ENCODE assay signal across 8 mouse cellular contexts in the genomic region with DNA sequence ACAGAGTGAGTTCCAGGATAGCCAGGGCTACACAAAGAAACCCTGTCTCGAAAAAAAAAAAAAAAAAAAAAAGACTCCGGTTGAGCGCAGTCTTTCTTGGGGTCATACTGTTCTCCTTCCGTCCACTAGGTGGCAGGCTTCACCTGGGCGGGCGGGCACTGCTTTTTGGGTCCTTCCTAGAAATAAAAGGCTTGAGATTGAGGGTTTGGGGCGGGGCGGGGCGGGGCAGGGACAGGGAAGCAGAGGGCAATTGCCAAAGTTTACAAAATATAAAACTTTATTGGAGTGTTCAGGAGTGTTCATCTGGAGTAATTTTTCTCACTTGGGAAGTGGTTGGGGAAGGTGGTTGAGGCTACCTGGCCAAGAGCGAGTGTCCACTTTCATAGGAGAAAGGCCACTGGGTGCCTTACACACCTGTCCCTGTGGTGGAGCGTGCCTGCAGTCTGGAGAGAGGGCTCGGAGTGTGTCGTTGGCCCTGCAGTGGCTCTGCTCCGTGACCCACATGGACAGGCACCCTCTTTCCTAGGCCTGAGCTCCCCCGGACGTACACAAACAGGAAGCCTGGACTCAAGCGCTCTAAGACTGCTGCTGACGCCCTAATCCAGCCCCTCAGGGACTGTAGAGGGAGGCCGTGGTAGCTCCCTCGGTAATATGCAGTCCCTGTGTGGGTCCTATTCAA. TPM values are rescaled to one million over a fixed set of nuclear protein-coding genes. Genes with fewer than 3 reads are reported as not detected.
DNase-seq lines count a peak whose midpoint lies in the region; ATAC-seq lines count a peak whose summit lies in the region.

A gene (minus strand): TSS at position 69 of the 679 bp plus-strand sequence.

- H3K4me3 ChIP-seq in brown adipose tissue, adult 24 weeks (ENCODE audit: insufficient read depth, low read depth, low read length): peak within 1 kb of the TSS; percentile 21
- H3K4me3 ChIP-seq in forebrain, embryonic 13.5 days: peak within 1 kb of the TSS; percentile 10; the same call in 1 of the 2 replicates
- no peak within 1 kb of the TSS; the same call in 1 of the 2 replicates for H3K4me3 ChIP-seq in hindbrain, embryonic 14.5 days (replicated peaks; ENCODE audit: low read length)
- peak within 1 kb of the TSS; percentile 55 for H3K4me3 ChIP-seq in liver, embryonic 13.5 days (replicated peaks)

- 28% methylated on average over 20 of the region's 20 CpGs for WGBS in forebrain, embryonic 13.5 days
- WGBS in hindbrain, embryonic 14.5 days: 25% methylated on average over 20 of the region's 20 CpGs
- 18% methylated on average over 20 of the region's 20 CpGs for WGBS in liver, embryonic 13.5 days (ENCODE audit: insufficient replicate concordance)

- peak within 1 kb of the TSS; percentile 52 for H3K4me2 ChIP-seq in forebrain, embryonic 13.5 days
- peak within 1 kb of the TSS; percentile 39 for H3K4me2 ChIP-seq in hindbrain, embryonic 14.5 days (replicated peaks)
- H3K4me2 ChIP-seq in liver, embryonic 13.5 days: peak within 1 kb of the TSS; percentile 70

- ATAC-seq in forebrain, embryonic 13.5 days: no peak
- ATAC-seq in hindbrain, embryonic 14.5 days (ENCODE audit: low FRiP score): no peak
- 0 out of 2 replicates have a peak, but pooled peaks have one; percentile 20 for ATAC-seq in liver, embryonic 13.5 days (ENCODE audit: low read depth)

- peak within 1 kb of the TSS; percentile 42; the same call in 1 of the 2 replicates for H3K27ac ChIP-seq in brown adipose tissue, adult 24 weeks (replicated peaks; ENCODE audit: low read depth, low read length)
- H3K27ac ChIP-seq in forebrain, embryonic 13.5 days: no peak within 1 kb of the TSS
- no peak within 1 kb of the TSS for H3K27ac ChIP-seq in hindbrain, embryonic 14.5 days
- no peak within 1 kb of the TSS for H3K27ac ChIP-seq in liver, embryonic 13.5 days

- peaks cover 7% of the 10 kb centered on the region for H3K27me3 ChIP-seq in forebrain, embryonic 13.5 days
- H3K27me3 ChIP-seq in hindbrain, embryonic 14.5 days (ENCODE audit: control insufficient read depth, insufficient read depth, low read length): peaks cover 10% of the 10 kb centered on the region
- H3K27me3 ChIP-seq in liver, embryonic 13.5 days: peaks cover 7% of the 10 kb centered on the region; the same call in 1 of the 2 replicates

- DNase-seq in right cerebral cortex, postnatal 4 days: peak; percentile 46
- no peak for DNase-seq in right cerebral cortex, postnatal 25 days
- DNase-seq in hindbrain, embryonic 14.5 days (ENCODE audit: low spot score): peak; percentile 38
- peak; percentile 39 for DNase-seq in liver, embryonic 13.5 days
- DNase-seq in naive thymus-derived CD4-positive, alpha-beta T cell, adult 2 months (ENCODE audit: low read depth): peak; percentile 75
- no peak for DNase-seq in layer of hippocampus, adult 9-10 months (ENCODE audit: low spot score)

- H3K36me3 ChIP-seq in forebrain, embryonic 13.5 days (ENCODE audit: poor library complexity, severe bottlenecking): no peaks in the 10 kb centered on the region
- H3K36me3 ChIP-seq in hindbrain, embryonic 14.5 days (replicated peaks; ENCODE audit: control insufficient read depth, insufficient read depth): no peaks in the 10 kb centered on the region
- H3K36me3 ChIP-seq in liver, embryonic 13.5 days: no peaks in the 10 kb centered on the region

- H3K9ac ChIP-seq in forebrain, embryonic 13.5 days: no peak within 1 kb of the TSS
- 0 out of 2 replicates have a peak within 1 kb of the TSS, but pooled peaks have one; percentile 7 for H3K9ac ChIP-seq in hindbrain, embryonic 14.5 days
- peak within 1 kb of the TSS; percentile 51 for H3K9ac ChIP-seq in liver, embryonic 13.5 days

- no peaks in the 10 kb centered on the region for H3K9me3 ChIP-seq in forebrain, embryonic 13.5 days (replicated peaks)
- no peaks in the 10 kb centered on the region for H3K9me3 ChIP-seq in hindbrain, embryonic 14.5 days (ENCODE audit: control insufficient read depth, low read length)
- no peaks in the 10 kb centered on the region for H3K9me3 ChIP-seq in liver, embryonic 13.5 days (replicated peaks)

- H3K4me1 ChIP-seq in brown adipose tissue, adult 24 weeks (ENCODE audit: control insufficient read depth, insufficient read depth, insufficient read length, low read length): peaks cover 27% of the 10 kb centered on the region
- H3K4me1 ChIP-seq in forebrain, embryonic 13.5 days: peaks cover 10% of the 10 kb centered on the region
- peaks cover 8% of the 10 kb centered on the region for H3K4me1 ChIP-seq in hindbrain, embryonic 14.5 days (replicated peaks; ENCODE audit: control insufficient read depth, insufficient read depth, low read length)
- peaks cover 19% of the 10 kb centered on the region for H3K4me1 ChIP-seq in liver, embryonic 13.5 days (replicated peaks)

RNA-seq across cellular contexts. Expression of the gene that starts here (rescaled TPM):
- 1.1 TPM in 1 of 2 replicates, not detected in the other for polyA plus RNA-seq in brown adipose tissue, adult 24 weeks (2012; ENCODE audit: insufficient read depth, insufficient read length, missing spikeins)
- polyA plus RNA-seq in forebrain, embryonic 13.5 days (2015; fragmentation: Nextera tagmentation; extraction: Ambion mirVana): 0.17 TPM in 1 of 2 replicates, not detected in the other
- polyA plus RNA-seq in hindbrain, embryonic 14.5 days (2014; fragmentation: Nextera tagmentation; extraction: Ambion mirVana): 0.17 TPM in 1 of 2 replicates, not detected in the other
- polyA plus RNA-seq in liver, embryonic 13.5 days (2015; fragmentation: Nextera tagmentation; extraction: Ambion mirVana): 3.6 and 3.7 TPM in 2 replicates

Comparison
In these comparisons a context has a peak if more than half of its experiments do, and no peak if none do; other contexts are left out.
1. DNase-seq: peak in right cerebral cortex, postnatal 4 days (single experiment), liver, embryonic 13.5 days (single experiment) and naive thymus-derived CD4-positive, alpha-beta T cell, adult 2 months (single experiment); none in right cerebral cortex, postnatal 25 days (single experiment) and layer of hippocampus, adult 9-10 months (single experiment).
2. Peak in DNase-seq, H3K9ac ChIP-seq and H3K4me2 ChIP-seq in hindbrain, embryonic 14.5 days; RNA of the gene not detected or under 1 TPM.
3. Peak in every context shown above with its lines, with median percentiles within 50 percentile points of each other: H3K4me2 ChIP-seq.